Mouse (Mus musculus) granulocyte monocyte progenitor cell, adult 5-6 weeks (primary cell): ENCODE measurements around the gene Git1. TPM values are rescaled to one million over a fixed set of nuclear protein-coding genes. Genes with fewer than 3 reads are reported as not detected.

Source experiments
- ATAC-seq: replicated peaks from 2 replicates; pipeline ENCODE4 v1.8.0; 2016; ENCODE audit warnings: mild to moderate bottlenecking, moderate TSS enrichment, inconsistent platforms; ENCODE audit not compliant: poor library complexity, severe bottlenecking
- total RNA-seq, 2 experiments: library from RNA; stranded (forward) in 1 of 2; stranded (reverse) in 1 of 2; fragments of 200-712, 200-1000 nt in 1 of 2; fragments of >200 nt in 1 of 2; fragmentation: Nextera tagmentation in 1 of 2; gene quantifications; 2 replicates each; pipeline ENCODE4 v1.2.3; 2014 to 2017

Gene Git1
- total RNA-seq, 2 experiments from 2014 or later = 10.3 to 33.6 TPM

GRCm38 (mm10) chr11:77476895-77477294 lies 16.5 kb upstream of the Git1 start:
- no peak for ATAC-seq

GRCm38 (mm10) chr11:77483043-77483442 lies 10.3 kb upstream of the Git1 start:
- no peak for ATAC-seq

GRCm38 (mm10) chr11:77483510-77484255 lies 9.7 kb upstream of the Git1 start:
- ATAC-seq = peak; percentile 62

GRCm38 (mm10) chr11:77485229-77485628 lies 8.1 kb upstream of the Git1 start:
- no peak for ATAC-seq

GRCm38 (mm10) chr11:77486798-77487197 lies 6.6 kb upstream of the Git1 start:
- ATAC-seq = no peak

GRCm38 (mm10) chr11:77488771-77489581 lies 4.4 kb upstream of the Git1 start:
- ATAC-seq = no peak

GRCm38 (mm10) chr11:77489591-77490235 lies 3.6 kb upstream of the Git1 start, which contains the start of gene Ankrd13b:
Ankrd13b (minus strand) TSS chr11:77489678.
- ATAC-seq = no peak

GRCm38 (mm10) chr11:77490451-77490850 lies 2.9 kb upstream of the Git1 start:
- ATAC-seq = no peak

GRCm38 (mm10) chr11:77491123-77491501 lies 2.2 kb upstream of the Git1 start:
- peak; percentile 59 for ATAC-seq

- peak; percentile 20 for ATAC-seq
Observed at GRCm38 (mm10) chr11:77491502-77492291, 1.7 kb upstream of the Git1 start.

GRCm38 (mm10) chr11:77492311-77492871 lies 971 bp upstream of the Git1 start:
- ATAC-seq = no peak

- ATAC-seq = peak; percentile 59
Observed at GRCm38 (mm10) chr11:77492911-77493332, 440 bp upstream of the Git1 start.

GRCm38 (mm10) chr11:77494344-77494676 lies 948 bp downstream of the Git1 start:
- ATAC-seq = peak; percentile 3

GRCm38 (mm10) chr11:77494782-77495181 lies 1.4 kb downstream of the Git1 start:
- ATAC-seq = no peak

GRCm38 (mm10) chr11:77495507-77495906 lies 2.1 kb downstream of the Git1 start:
- no peak for ATAC-seq

- peak; percentile 8 for ATAC-seq
Observed at GRCm38 (mm10) chr11:77497341-77497756, 4.0 kb downstream of the Git1 start.

GRCm38 (mm10) chr11:77497851-77498250 lies 4.5 kb downstream of the Git1 start:
- no peak for ATAC-seq

- ATAC-seq = no peak
Observed at GRCm38 (mm10) chr11:77498261-77499139, 5.1 kb downstream of the Git1 start.

- no peak for ATAC-seq
Observed at GRCm38 (mm10) chr11:77499354-77499753, 6.0 kb downstream of the Git1 start.
